7 mouse cellular contexts compared by ENCODE assay signal in the genomic region with DNA sequence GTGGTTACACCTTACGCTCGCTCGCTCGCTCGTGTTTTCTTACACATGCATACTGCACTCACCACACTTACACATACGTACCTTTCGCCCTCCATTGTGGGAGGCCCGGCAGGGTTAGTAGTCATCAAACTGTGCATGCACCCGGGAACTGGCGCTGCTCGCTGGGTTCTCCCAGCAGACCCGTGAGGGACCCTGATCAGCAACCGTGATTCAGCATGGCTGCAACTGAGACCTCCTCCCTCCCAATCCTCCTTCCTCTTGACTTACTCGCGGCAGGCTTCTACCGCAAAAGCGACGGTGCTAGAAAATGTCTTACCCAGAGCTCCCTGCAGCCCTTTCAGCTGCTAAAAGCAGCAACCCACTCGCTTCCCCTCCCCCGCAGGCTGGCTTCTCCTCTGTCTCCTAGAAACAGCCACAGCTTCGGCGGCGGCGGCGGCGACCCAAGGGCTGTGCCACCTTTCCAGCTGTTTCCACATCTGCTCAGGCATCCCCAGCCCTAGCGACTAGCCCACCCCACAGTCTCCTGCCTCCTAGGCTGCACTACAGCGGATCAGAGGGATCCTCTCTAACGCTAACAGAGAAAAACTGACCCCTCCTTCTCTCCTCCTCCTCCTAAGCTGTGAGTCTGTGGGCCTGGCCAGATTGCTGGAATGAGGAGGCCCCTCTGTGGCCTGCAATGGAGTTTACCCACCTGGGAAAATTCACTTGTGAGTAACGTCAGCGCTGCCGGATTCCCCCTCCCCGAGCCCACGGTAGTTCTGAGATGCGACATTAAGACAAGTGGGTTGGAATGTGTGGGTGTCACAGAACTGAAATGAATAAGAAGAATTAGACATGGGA. TPM values are rescaled to one million over a fixed set of nuclear protein-coding genes. Genes with fewer than 3 reads are reported as not detected.
DNase-seq lines count a peak whose midpoint lies in the region; ATAC-seq and TF ChIP-seq lines count a peak whose summit lies in the region.

Klhl3 (minus strand) TSS at position 532 of the 840 bp plus-strand sequence.

- DNase-seq in adrenal gland, adult 8-10 months: peak; percentile 33
- DNase-seq in embryo, embryonic 10.5 days (ENCODE audit: low spot score): peak; percentile 83
- DNase-seq in heart, adult 18-20 months: peak; percentile 62 to 76
- DNase-seq in kidney, adult 2 months: peak; percentile 59
- DNase-seq in spleen, adult 12 weeks (ENCODE audit: low spot score): peak; percentile 12

- H3K9ac ChIP-seq in limb, embryonic 13.5 days: peak within 1 kb of the TSS; percentile 73
- H3K9ac ChIP-seq in midbrain, embryonic 13.5 days (replicated peaks): peak within 1 kb of the TSS; percentile 78

- peak; percentile 73 for ATAC-seq in limb, embryonic 13.5 days (ENCODE audit: low FRiP score, low read depth)
- peak; percentile 94 for ATAC-seq in midbrain, embryonic 13.5 days

- H3K4me2 ChIP-seq in limb, embryonic 13.5 days (replicated peaks): peak within 1 kb of the TSS; percentile 84
- peak within 1 kb of the TSS; percentile 72 for H3K4me2 ChIP-seq in midbrain, embryonic 13.5 days (replicated peaks)

- H3K9me3 ChIP-seq in limb, embryonic 13.5 days: no peaks in the 10 kb centered on the region
- no peaks in the 10 kb centered on the region for H3K9me3 ChIP-seq in midbrain, embryonic 13.5 days

- no peak for TF ChIP-seq POLR2A in kidney, adult 2 months (IDR thresholded peaks at IDR 0.05; ENCODE audit: low read depth, low read length)

- H3K36me3 ChIP-seq in kidney, adult 2 months (ENCODE audit: control insufficient read depth, insufficient read depth, low read length): no peaks in the 10 kb centered on the region
- no peaks in the 10 kb centered on the region for H3K36me3 ChIP-seq in limb, embryonic 13.5 days
- H3K36me3 ChIP-seq in midbrain, embryonic 13.5 days: no peaks in the 10 kb centered on the region

- no peaks in the 10 kb centered on the region for H3K27me3 ChIP-seq in kidney, adult 2 months (replicated peaks; ENCODE audit: control insufficient read depth, insufficient read depth, low read length)
- H3K27me3 ChIP-seq in limb, embryonic 13.5 days: peaks cover 5% of the 10 kb centered on the region; the same call in 1 of the 2 replicates
- no peaks in the 10 kb centered on the region for H3K27me3 ChIP-seq in midbrain, embryonic 13.5 days

- peak within 1 kb of the TSS; percentile 62 for H3K27ac ChIP-seq in kidney, adult 2 months (ENCODE audit: insufficient read depth, low read depth, low read length)
- H3K27ac ChIP-seq in limb, embryonic 13.5 days: peak within 1 kb of the TSS; percentile 87
- peak within 1 kb of the TSS; percentile 95 for H3K27ac ChIP-seq in midbrain, embryonic 13.5 days

- peak within 1 kb of the TSS; percentile 58 for H3K4me3 ChIP-seq in kidney, adult 2 months (ENCODE audit: insufficient read depth, low read depth, low read length)
- H3K4me3 ChIP-seq in limb, embryonic 13.5 days: peak within 1 kb of the TSS; percentile 54
- peak within 1 kb of the TSS; percentile 58 for H3K4me3 ChIP-seq in midbrain, embryonic 13.5 days (replicated peaks)

- WGBS in kidney, adult 2 months: 7% methylated on average over 35 of the region's 35 CpGs
- under 1% methylated on average over 35 of the region's 35 CpGs for WGBS in limb, embryonic 13.5 days
- under 1% methylated on average over 35 of the region's 35 CpGs for WGBS in midbrain, embryonic 13.5 days

- TF ChIP-seq CTCF in kidney, adult 2 months (conservative IDR thresholded peaks at IDR 0.05; ENCODE audit: insufficient read depth, insufficient read length, low read depth, low read length): peak; percentile 30; the same call in 1 of the 2 replicates

- no peaks in the 10 kb centered on the region; the same call in 1 of the 2 replicates for H3K4me1 ChIP-seq in kidney, adult 2 months (ENCODE audit: control insufficient read depth, insufficient read depth, low read length)
- H3K4me1 ChIP-seq in limb, embryonic 13.5 days: peaks cover 28% of the 10 kb centered on the region
- H3K4me1 ChIP-seq in midbrain, embryonic 13.5 days (replicated peaks): peaks cover 28% of the 10 kb centered on the region

RNA-seq across cellular contexts. Expression of gene Klhl3, which starts in this region (rescaled TPM):
- total RNA-seq in adrenal gland, adult 8-10 months (2022): 1 to 10 TPM; 1.1 to 4.2 (median 3.2) TPM
- 1 to 10 TPM; 2.7 to 3.5 TPM for total RNA-seq in heart, adult 18-20 months (2021)
- polyA plus RNA-seq in kidney, adult 2 months (2012; rRNA removed): 24.7 and 26.3 TPM in 2 replicates
- polyA plus RNA-seq in limb, embryonic 13.5 days (2015; fragmentation: Nextera tagmentation; extraction: Ambion mirVana): 4.2 and 4.4 TPM in 2 replicates
- polyA plus RNA-seq in midbrain, embryonic 13.5 days (2015; fragmentation: Nextera tagmentation; extraction: Ambion mirVana): 8.9 and 9.6 TPM in 2 replicates

Comparison
In these comparisons a context has a peak if more than half of its experiments do, and no peak if none do; other contexts are left out.
1. Peak in every context shown above with its lines: DNase-seq, ATAC-seq, H3K4me3 ChIP-seq and H3K27ac ChIP-seq.
2. DNase-seq: peak in every context shown above with its lines; median percentile 83 in embryo, embryonic 10.5 days; 69 in heart, adult 18-20 months; 59 in kidney, adult 2 months; 33 in adrenal gland, adult 8-10 months; 12 in spleen, adult 12 weeks.